23 mouse cellular contexts compared by ENCODE assay signal in genomic region chr13:29285058-29285457, GRCm38 (mm10).
"Had no signal": no experiment of that assay in that cellular context is flagged by ENCODE, and none has a peak within 500 bp of the region (broad histone marks: within the 10 kb centered on the region; RNA-seq: fewer than 3 reads in every experiment).

No protein-coding gene starts in this region.

- H3K36me3 ChIP-seq: heart, embryonic 13.5 days; heart, embryonic 15.5 days; hindbrain, embryonic 13.5 days; hindbrain, embryonic 15.5 days; limb, embryonic 13.5 days; limb, embryonic 15.5 days; liver, embryonic 12.5 days had no signal

- H3K4me1 ChIP-seq: hindbrain, embryonic 13.5 days; hindbrain, embryonic 15.5 days; limb, embryonic 13.5 days; limb, embryonic 15.5 days; liver, embryonic 12.5 days had no signal

- DNase-seq: forebrain, postnatal 0 days; gastrocnemius, postnatal 14 days; gastrocnemius, postnatal 36 days; heart, adult 2 months; heart, postnatal 14 days; heart, postnatal 36 days; kidney, adult 11 months; kidney, postnatal 14 days; kidney, postnatal 36 days; layer of hippocampus, adult 9-11 months; layer of hippocampus, postnatal 36 days; left cerebral cortex, postnatal 4 days had no signal

- H3K27ac ChIP-seq: heart, adult 2 months; heart, embryonic 13.5 days; heart, embryonic 15.5 days; hindbrain, embryonic 13.5 days; hindbrain, embryonic 15.5 days; hindbrain, postnatal 0 days; limb, embryonic 13.5 days; limb, embryonic 15.5 days; liver, embryonic 12.5 days; liver, embryonic 14.5 days had no signal

- H3K4me2 ChIP-seq: heart, embryonic 11.5 days; heart, embryonic 13.5 days; heart, embryonic 15.5 days; hindbrain, embryonic 13.5 days; hindbrain, embryonic 15.5 days; limb, embryonic 13.5 days; limb, embryonic 15.5 days; liver, embryonic 12.5 days had no signal

- H3K9ac ChIP-seq: forebrain, postnatal 0 days; heart, embryonic 13.5 days; heart, embryonic 15.5 days; hindbrain, embryonic 13.5 days; hindbrain, embryonic 15.5 days; limb, embryonic 13.5 days; limb, embryonic 15.5 days; liver, embryonic 12.5 days; liver, embryonic 14.5 days had no signal

- H3K27me3 ChIP-seq: heart, embryonic 13.5 days; heart, embryonic 15.5 days; hindbrain, embryonic 13.5 days; hindbrain, embryonic 15.5 days; limb, embryonic 13.5 days; limb, embryonic 15.5 days had no signal

- ATAC-seq: forebrain, postnatal 0 days; hindbrain, postnatal 0 days; intestine, embryonic 16.5 days; liver, embryonic 12.5 days had no signal

- H3K9me3 ChIP-seq: heart, embryonic 13.5 days; heart, embryonic 15.5 days; hindbrain, embryonic 13.5 days; hindbrain, embryonic 15.5 days; limb, embryonic 13.5 days; limb, embryonic 15.5 days; liver, embryonic 12.5 days had no signal

- H3K4me3 ChIP-seq: heart, adult 2 months; heart, embryonic 13.5 days; heart, embryonic 15.5 days; hindbrain, embryonic 13.5 days; hindbrain, embryonic 15.5 days; limb, embryonic 13.5 days; limb, embryonic 15.5 days; liver, embryonic 12.5 days had no signal
